Mouse (Mus musculus) cerebellum, adult 11-12 months (tissue): ENCODE results near the gene Spsb1.

Experiments
- DNase-seq: peaks from one replicate; pipeline ENCODE4 v3.0.0; 2022

Spsb1 gene

DNA sequence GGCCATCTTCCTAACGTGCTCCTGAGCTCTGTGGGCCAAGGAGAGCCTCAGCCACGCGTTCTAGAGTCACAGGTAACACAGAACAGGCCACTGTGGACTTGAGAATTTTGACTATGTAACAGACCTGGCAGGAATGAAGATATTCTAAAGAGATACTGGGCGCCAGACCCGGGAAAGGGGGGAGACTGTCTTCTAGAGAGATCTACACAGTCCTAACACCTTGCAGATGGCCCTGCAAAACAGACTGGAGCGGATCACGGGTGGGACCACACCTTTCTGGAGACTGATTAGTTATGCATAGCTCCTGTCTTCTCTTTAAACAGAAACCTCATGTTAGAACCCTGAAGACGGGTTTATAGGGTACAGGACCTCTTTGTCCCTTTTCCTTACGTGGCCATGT, 100.1 kb downstream of the Spsb1 start:
- no peak for DNase-seq

DNA sequence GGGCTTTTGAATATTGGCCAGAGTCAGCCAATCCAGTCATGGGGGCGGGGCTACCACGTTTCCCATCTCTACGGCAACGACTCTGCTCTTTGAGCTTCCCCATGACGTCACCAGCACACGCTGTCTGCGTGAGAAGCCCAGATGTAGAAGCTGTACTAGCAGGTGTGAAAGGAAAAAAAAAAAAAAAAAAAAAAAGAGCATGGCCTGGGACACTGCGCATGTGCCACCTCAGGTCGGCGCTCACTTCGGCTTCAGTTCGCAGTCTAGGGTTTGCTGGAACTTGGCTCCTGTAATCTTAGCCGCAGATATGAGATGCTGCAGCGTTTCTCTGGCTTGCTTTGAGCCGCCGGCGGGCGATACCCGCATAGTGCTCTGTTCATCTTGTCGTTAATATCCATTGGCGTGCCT, 100.5 kb downstream of the Spsb1 start:
- DNase-seq, result no peak

DNA sequence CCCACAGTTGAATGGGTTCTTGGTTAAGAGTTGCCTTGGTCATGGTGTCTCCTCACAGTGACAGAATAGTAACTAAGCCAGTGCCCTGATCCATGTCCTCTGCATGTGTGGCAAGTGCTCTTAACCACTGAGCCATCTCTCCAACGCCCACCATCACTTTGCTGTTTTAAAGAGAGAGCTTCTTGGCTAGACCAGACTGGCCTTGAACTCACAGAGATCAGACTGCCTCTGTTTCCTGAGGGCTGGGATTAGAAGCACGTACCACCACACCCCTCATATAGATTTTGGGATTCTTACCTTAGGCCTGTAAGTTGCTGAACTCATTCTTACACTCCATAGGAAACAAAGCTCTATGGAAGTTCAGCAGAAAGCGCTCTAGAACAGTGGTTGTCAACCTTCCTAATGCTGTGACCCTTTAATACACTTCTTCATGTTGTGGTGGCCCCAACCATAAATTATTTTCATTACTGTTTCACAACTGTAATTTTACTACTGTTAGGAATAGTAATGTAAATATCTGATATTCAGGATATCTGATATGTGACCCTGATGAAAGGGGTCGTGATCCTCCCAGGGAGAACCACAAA, 101.1 kb downstream of the Spsb1 start:
- no peak for DNase-seq

DNA sequence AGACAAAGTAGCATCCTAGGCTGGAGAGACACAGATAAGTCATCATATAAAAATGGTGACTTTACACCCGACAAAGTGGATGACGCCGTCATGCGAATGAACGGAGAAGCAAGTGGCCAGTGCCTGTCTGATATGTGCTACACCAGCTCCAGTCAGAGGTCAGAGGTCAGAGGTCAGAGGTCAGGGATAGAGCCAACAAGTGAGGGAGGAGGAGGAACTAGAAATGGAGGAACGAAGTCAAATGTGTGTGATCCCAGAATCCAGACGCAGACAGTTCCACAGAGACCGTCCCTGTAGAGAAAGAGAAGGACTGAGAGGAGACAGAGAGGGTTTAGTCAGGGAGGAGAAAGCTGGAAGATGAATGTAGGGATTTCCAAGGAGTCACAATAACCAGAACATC, 103.3 kb downstream of the Spsb1 start:
- DNase-seq, result no peak

DNA sequence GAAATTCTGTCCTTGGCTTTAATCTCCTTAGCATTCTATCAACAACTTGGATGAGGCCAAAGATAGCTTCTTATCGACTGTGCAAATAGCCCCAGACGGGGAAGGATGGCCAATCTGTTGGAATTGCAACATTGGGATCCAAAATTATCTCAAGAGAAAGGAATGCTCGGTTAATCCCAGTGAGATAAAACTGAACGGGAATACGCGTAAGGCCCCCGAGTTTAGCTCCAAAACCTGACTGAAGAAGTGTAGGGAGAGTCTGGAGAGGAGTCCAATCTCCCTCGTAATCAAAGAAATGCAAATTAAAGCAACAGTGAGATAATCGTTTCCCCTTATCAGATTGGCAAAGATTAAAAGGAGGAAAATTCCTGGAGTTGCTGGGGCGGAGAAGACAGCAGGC, 104.2 kb downstream of the Spsb1 start:
- no peak for DNase-seq

DNA sequence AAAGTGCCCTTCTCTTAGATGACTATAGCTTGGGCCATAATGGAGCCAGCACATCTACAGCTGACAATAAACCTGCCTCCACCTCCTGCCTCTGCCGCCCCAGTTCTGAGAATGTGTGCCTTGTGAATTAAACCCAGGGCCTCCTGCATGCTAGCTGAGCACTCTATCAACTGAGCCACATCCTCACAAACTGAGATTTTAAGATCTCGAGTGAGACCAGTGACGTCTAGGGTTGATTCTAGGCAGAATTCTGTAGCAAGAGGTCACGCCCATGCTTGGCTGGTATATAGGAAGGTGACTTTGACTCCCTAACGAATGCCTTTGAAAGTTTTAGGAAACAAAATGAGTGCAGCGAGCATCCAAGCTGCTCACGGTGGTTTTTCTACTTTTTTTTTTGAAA, 104.8 kb downstream of the Spsb1 start:
- no peak for DNase-seq

DNA sequence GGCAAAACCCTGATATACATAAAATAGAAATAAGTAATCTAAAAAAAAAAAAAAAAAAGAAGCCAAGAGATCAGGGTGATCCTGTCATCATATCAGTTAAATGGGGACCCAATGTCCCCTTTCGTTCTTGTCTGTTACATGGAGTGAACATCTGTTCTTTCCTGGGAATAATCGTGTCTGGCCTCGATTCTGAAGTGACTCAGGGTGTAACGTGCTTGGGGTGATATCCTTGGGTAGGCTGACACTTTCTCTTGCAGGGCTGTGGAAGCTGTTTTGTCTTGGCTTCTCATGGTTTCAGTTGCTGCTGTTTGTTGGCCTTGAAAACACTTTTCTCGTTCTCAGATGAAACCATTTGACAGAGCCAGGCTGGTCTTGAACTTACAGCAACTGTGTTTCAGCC, 105.8 kb downstream of the Spsb1 start:
- no peak for DNase-seq

DNA sequence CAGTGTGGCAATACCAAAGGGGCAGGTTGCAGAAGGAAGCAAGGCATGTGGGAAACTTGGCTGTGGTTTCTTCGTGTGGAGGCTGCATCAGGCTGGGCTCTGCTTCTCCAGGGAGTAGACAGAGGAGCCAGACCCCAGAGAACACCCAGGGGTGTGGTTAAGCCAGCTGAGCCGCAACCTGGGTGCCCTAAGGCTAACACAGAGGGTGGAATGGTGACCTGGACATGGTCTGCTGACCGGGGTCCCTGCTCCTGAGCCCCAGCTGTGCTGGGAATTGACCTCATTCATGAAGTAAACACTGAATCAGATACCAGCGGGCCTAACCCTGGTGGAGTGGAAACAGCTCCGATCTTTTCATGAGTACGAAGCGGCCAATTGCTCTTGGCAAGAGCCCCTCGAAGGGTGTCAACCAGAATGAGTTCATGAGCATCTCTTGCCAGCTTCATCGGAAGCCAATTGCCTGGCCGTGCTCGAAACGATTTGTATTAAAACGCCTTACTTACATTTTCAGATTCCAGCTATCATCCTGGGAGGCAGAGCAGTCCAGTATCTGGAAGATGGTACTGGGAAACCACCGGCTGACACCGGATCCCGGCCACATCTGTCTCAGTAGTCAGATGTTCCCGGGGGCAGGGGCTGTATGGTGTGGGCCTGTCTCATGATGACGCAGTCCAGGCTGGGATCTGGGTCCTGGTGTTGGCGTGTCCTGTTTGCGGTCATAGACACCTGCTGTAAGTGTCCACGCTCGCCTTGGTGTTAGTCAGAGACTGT, 107.8 kb downstream of the Spsb1 start:
- no peak for DNase-seq
